Mouse (Mus musculus) limb, embryonic 14.5 days (tissue): Measurements from ENCODE around the gene Foxn3. TPM values are rescaled to one million over a fixed set of nuclear protein-coding genes. Genes with fewer than 3 reads are reported as not detected.

Experiments
- ATAC-seq: fragments of 200-750 bp; cut with Nextera tagmentation; 2 replicates; pipeline ENCODE4 v1.8.0; 2017; ENCODE audit warnings: low read depth, moderate number of reproducible peaks, moderate TSS enrichment; ENCODE audit not compliant: low FRiP score
- DNase-seq: peaks from one replicate; pipeline ENCODE4 v3.0.0-alpha.2; 2015; ENCODE audit warnings: low spot score
- H3K27ac ChIP-seq: fragments of 300-500 bp; sonication (generic); replicated peaks from 2 replicates; pipeline ENCODE4 v1.5.1; 2014; ENCODE audit warnings: low read depth, mild to moderate bottlenecking, low read length, moderate library complexity, mixed read lengths
- H3K27me3 ChIP-seq: fragments of 300-500 bp; sonication (generic); 2 replicates; pipeline ENCODE4 v1.6.1; 2014; ENCODE audit warnings: low read length, mixed read lengths; ENCODE audit not compliant: control insufficient read depth, insufficient read depth
- H3K36me3 ChIP-seq: fragments of 300-500 bp; sonication (generic); 2 replicates; pipeline ENCODE4 v1.6.1; 2014; ENCODE audit warnings: mild to moderate bottlenecking, low read length, moderate library complexity, mixed read lengths; ENCODE audit not compliant: control insufficient read depth, insufficient read depth
- H3K4me1 ChIP-seq: fragments of 300-500 bp; sonication (generic); 2 replicates; pipeline ENCODE4 v1.6.1; 2014; ENCODE audit warnings: antibody characterized with exemption, low read length, mixed read lengths; ENCODE audit not compliant: control insufficient read depth, insufficient read depth
- H3K4me2 ChIP-seq: fragments of 300-500 bp; sonication (generic); replicated peaks from 2 replicates; pipeline ENCODE4 v1.6.1; 2014; ENCODE audit warnings: low read depth, mild to moderate bottlenecking, low read length, moderate library complexity; ENCODE audit not compliant: severe bottlenecking
- H3K4me3 ChIP-seq: fragments of 300-500 bp; sonication (generic); replicated peaks from 2 replicates; pipeline ENCODE4 v1.5.1; 2014; ENCODE audit warnings: low read length
- H3K9ac ChIP-seq: fragments of 300-500 bp; sonication (generic); 2 replicates; pipeline ENCODE4 v1.6.1; 2014; ENCODE audit warnings: mild to moderate bottlenecking, low read depth, low read length, moderate library complexity; ENCODE audit not compliant: severe bottlenecking
- H3K9me3 ChIP-seq: fragments of 300-500 bp; sonication (generic); 2 replicates; pipeline ENCODE4 v1.6.1; 2016; ENCODE audit warnings: low read length; ENCODE audit not compliant: control insufficient read depth
- POLR2A ChIP-seq: fragments of 200-500 bp; IDR thresholded peaks from 2 replicates; pipeline ENCODE4 v1.8.0; 2012; ENCODE audit warnings: inconsistent platforms, mild to moderate bottlenecking, moderate library complexity, borderline replicate concordance; ENCODE audit not compliant: insufficient read depth, insufficient read length; ENCODE audit errors: extremely low read depth
- WGBS: fragments of 180-500 bp; shearing (Covaris S2); extraction: QIAGEN DNeasy Blood & Tissue Kit; methylation state at CpG from one replicate; pipeline ENCODE4 v1.1.7; 2014; 5-methylcytosine and 5-hydroxymethylcytosine counted together
- polyA plus RNA-seq, 2 experiments: library from polyadenylated mRNA; depleted of rRNA in 1 of 2; stranded (reverse) in 1 of 2; unstranded in 1 of 2; fragments of >200 nt; fragmentation: Nextera tagmentation in 1 of 2; extraction: Ambion mirVana in 1 of 2; gene quantifications; 2 replicates each; pipeline versions ENCODE4 v1.2.1 to v1.2.3; 2012 to 2014

Gene Foxn3
- polyA plus RNA-seq, 2 experiments, result 27.6 to 118 TPM

- no peak for TF ChIP-seq POLR2A
- Histone ChIP-seq H3K9ac (no peak overlapping the region), H3K36me3 (no peaks in the 10 kb centered on the region), H3K4me3 (no peak overlapping the region), H3K9me3 (no peaks in the 10 kb centered on the region), H3K27me3 (no peaks in the 10 kb centered on the region), H3K27ac (no peak overlapping the region), H3K4me2 (no peak overlapping the region), H3K4me1 (no peaks in the 10 kb centered on the region)
- ATAC-seq (no peak), DNase-seq (no peak)
- 75% methylated on average over 12 of the region's 12 CpGs for WGBS
These were observed 400.6 kb downstream of the Foxn3 start for GRCm38 (mm10) chr12:99162639-99163341.

GRCm38 (mm10) chr12:99162188-99162587 lies 401.2 kb downstream of the Foxn3 start:
- no peaks in the 10 kb centered on the region for H3K36me3 ChIP-seq
- H3K9me3 ChIP-seq, result no peaks in the 10 kb centered on the region
- 77% methylated on average over 10 of the region's 10 CpGs for WGBS
- ATAC-seq (no peak), DNase-seq (no peak)
- H3K9ac ChIP-seq, result no peak overlapping the region
- no peak overlapping the region for H3K27ac ChIP-seq
- no peak overlapping the region for H3K4me2 ChIP-seq
- no peaks in the 10 kb centered on the region for H3K4me1 ChIP-seq
- no peak for TF ChIP-seq POLR2A
- H3K4me3 ChIP-seq, result no peak overlapping the region
- no peaks in the 10 kb centered on the region for H3K27me3 ChIP-seq

- Histone ChIP-seq H3K27ac (no peak overlapping the region), H3K27me3 (no peaks in the 10 kb centered on the region), H3K9ac (no peak overlapping the region), H3K36me3 (no peaks in the 10 kb centered on the region), H3K4me1 (no peaks in the 10 kb centered on the region), H3K4me2 (no peak overlapping the region), H3K9me3 (no peaks in the 10 kb centered on the region), H3K4me3 (no peak overlapping the region)
- ATAC-seq (no peak), DNase-seq (no peak)
- TF ChIP-seq POLR2A, result no peak
- WGBS, result 54% methylated on average over 8 of the region's 8 CpGs
These were observed 403.3 kb downstream of the Foxn3 start for GRCm38 (mm10) chr12:99160061-99160460.

GRCm38 (mm10) chr12:99155904-99156303 lies 407.5 kb downstream of the Foxn3 start:
- Histone ChIP-seq H3K27me3 (no peaks in the 10 kb centered on the region), H3K4me2 (no peak overlapping the region), H3K36me3 (no peaks in the 10 kb centered on the region), H3K9me3 (no peaks in the 10 kb centered on the region), H3K4me1 (peaks cover 10% of the 10 kb centered on the region), H3K27ac (no peak overlapping the region), H3K9ac (no peak overlapping the region), H3K4me3 (no peak overlapping the region)
- no peak for TF ChIP-seq POLR2A
- ATAC-seq (no peak), DNase-seq (no peak)
- WGBS, result 87% methylated on average over 5 of the region's 5 CpGs

- H3K4me2 ChIP-seq, result peak overlapping the region; percentile 30; the same call in 1 of the 2 replicates
- H3K27me3 ChIP-seq, result no peaks in the 10 kb centered on the region
- no peaks in the 10 kb centered on the region for H3K36me3 ChIP-seq
- 55% methylated on average over 7 of the region's 7 CpGs for WGBS
- H3K4me3 ChIP-seq, result no peak overlapping the region
- H3K4me1 ChIP-seq, result peaks cover 10% of the 10 kb centered on the region
- no peak overlapping the region for H3K9ac ChIP-seq
- no peak for TF ChIP-seq POLR2A
- DNase-seq (no peak), ATAC-seq (no peak)
- H3K27ac ChIP-seq, result no peak overlapping the region
- peaks cover 3% of the 10 kb centered on the region; the same call in 1 of the 2 replicates for H3K9me3 ChIP-seq
These were observed 409.2 kb downstream of the Foxn3 start for GRCm38 (mm10) chr12:99154230-99154629.
